Mouse (Mus musculus): ENCODE results near the gene Gm45717. TPM values are rescaled to one million over a fixed set of nuclear protein-coding genes. Genes with fewer than 3 reads are reported as not detected.

The Gm45717 gene
- total RNA-seq (2014; fragmentation: Nextera tagmentation): not detected in 2 replicates
- not detected in 2 replicates for total RNA-seq (2017)
- polyA plus RNA-seq (2012): not detected in 2 replicates

DNA sequence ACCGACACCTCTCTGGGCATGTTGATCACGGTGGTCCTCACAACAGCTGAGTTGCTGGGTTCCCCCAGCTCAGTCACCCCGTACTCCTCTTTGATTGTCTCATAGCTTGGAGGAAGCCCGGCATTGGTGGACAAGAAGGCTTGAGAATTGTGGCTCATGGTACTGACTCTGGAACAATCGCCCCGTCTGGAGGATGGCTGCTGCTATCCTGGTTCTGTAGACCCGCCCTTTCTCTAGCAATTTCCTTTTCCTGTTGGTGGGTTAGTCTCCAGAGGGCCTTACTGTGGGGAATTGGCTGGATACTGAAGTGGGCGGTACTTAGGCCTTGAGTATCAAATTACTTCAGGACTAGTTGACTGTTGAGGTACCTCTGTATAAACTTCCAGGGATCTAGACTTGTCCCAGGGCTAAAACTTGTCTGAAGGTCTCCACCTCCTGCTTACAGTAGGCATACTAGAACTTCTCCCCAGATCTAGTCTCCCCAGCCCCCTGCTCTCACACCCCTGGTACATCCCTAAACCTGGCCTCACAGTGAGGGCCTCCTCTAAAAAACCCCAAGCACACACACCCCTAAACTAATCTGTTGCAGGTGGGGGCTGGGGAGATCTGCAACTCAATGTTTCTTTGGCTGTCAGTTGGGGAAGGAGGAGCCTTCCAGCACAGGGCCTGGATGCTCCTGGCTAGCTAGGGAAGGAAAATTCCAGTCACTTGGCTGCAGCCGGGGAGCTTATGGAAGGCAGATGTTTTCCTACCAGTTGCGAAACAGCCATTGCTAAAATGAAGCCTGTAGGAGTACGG, at the start of gene Gm45717, which contains the start of gene Ifitm2:
Gene Gm45717, minus strand, starts transcription at position 180 of the 798 bp plus-strand sequence.
Gene Ifitm2, minus strand, starts transcription at position 230 of the 798 bp plus-strand sequence.
- H3K4me3 ChIP-seq (ENCODE audit: low read depth, low read length): peak within 1 kb of the TSS; percentile 70
- DNase-seq (ENCODE audit: low spot score): peak; percentile 52
- peak; percentile 83 for ATAC-seq (ENCODE audit: extremely low read depth, insufficient number of reproducible peaks, low FRiP score, poor library complexity, severe bottlenecking)
- peaks cover 7% of the 10 kb centered on the region for H3K27me3 ChIP-seq (ENCODE audit: insufficient read depth, low read length)
- no peaks in the 10 kb centered on the region for H3K9me3 ChIP-seq (replicated peaks)
- peaks cover 55% of the 10 kb centered on the region for H3K4me1 ChIP-seq (ENCODE audit: insufficient read depth, low read depth, low read length)
- H3K36me3 ChIP-seq (replicated peaks): peaks cover 18% of the 10 kb centered on the region
- TF ChIP-seq GATA2 (IDR thresholded peaks at IDR 0.05; ENCODE audit: borderline replicate concordance, low read depth, low read length) (no peak), GATA1 (IDR thresholded peaks at IDR 0.05; ENCODE audit: borderline replicate concordance, low read length) (no peak), POLR2AphosphoS5 (IDR thresholded peaks at IDR 0.05; ENCODE audit: insufficient replicate concordance, low read depth, low read length) (no peak), TAL1 (conservative IDR thresholded peaks at IDR 0.05; ENCODE audit: low read depth, low read length) (no peak), CTCF (IDR thresholded peaks at IDR 0.05; ENCODE audit: low read depth, low read length) (no peak)

DNA sequence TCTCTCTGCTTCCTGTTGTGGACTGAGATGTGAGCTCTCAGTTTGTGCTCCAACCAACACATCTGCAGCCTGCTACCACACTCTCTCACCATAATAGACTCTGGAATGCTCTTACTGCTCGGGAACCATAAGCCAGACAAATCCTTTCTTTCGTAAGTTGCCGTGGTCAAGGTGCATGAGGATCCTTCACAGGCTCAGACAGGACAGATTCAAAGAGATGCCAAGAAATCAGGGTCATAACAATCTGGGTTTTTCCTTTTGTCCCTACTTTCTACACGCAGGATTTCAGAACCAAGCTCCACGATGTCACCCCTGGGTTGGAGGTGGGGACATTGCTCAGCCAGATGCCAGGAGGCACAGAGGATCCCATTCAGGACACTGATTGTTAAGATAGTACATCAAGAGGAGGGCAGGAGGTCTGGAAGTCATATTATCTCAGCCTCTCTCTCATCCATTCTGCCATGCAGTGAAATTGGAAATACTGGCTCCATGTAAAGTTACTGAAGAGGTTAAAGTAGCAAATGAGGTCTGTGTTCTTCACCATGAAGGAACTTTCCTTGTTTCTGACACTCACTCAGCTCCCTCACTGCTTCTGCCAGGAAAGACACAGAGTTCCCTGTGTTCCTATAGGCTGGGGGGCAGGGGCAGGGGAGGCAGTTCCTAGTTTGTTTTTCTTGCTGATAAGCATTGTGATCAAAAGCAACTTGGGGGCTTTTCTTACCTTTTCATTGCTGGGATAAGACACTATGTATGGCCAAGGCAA, 47.7 kb upstream of the Gm45717 start:
- Histone ChIP-seq H3K36me3 (replicated peaks) (no peaks in the 10 kb centered on the region), H3K27me3 (ENCODE audit: insufficient read depth, low read length) (peaks cover 14% of the 10 kb centered on the region), H3K9me3 (replicated peaks) (no peaks in the 10 kb centered on the region), H3K4me1 (ENCODE audit: insufficient read depth, low read depth, low read length) (no peaks in the 10 kb centered on the region), H3K4me3 (ENCODE audit: low read depth, low read length) (no peak overlapping the region)
- no peak for TF ChIP-seq TAL1 (conservative IDR thresholded peaks at IDR 0.05; ENCODE audit: low read depth, low read length)
- no peak for TF ChIP-seq POLR2AphosphoS5 (IDR thresholded peaks at IDR 0.05; ENCODE audit: insufficient replicate concordance, low read depth, low read length)
- TF ChIP-seq GATA1 (IDR thresholded peaks at IDR 0.05; ENCODE audit: borderline replicate concordance, low read length): no peak
- TF ChIP-seq CTCF (IDR thresholded peaks at IDR 0.05; ENCODE audit: low read depth, low read length): no peak
- no peak for TF ChIP-seq GATA2 (IDR thresholded peaks at IDR 0.05; ENCODE audit: borderline replicate concordance, low read depth, low read length)
- DNase-seq (ENCODE audit: low spot score) (no peak), ATAC-seq (ENCODE audit: extremely low read depth, insufficient number of reproducible peaks, low FRiP score, poor library complexity, severe bottlenecking) (no peak)

DNA sequence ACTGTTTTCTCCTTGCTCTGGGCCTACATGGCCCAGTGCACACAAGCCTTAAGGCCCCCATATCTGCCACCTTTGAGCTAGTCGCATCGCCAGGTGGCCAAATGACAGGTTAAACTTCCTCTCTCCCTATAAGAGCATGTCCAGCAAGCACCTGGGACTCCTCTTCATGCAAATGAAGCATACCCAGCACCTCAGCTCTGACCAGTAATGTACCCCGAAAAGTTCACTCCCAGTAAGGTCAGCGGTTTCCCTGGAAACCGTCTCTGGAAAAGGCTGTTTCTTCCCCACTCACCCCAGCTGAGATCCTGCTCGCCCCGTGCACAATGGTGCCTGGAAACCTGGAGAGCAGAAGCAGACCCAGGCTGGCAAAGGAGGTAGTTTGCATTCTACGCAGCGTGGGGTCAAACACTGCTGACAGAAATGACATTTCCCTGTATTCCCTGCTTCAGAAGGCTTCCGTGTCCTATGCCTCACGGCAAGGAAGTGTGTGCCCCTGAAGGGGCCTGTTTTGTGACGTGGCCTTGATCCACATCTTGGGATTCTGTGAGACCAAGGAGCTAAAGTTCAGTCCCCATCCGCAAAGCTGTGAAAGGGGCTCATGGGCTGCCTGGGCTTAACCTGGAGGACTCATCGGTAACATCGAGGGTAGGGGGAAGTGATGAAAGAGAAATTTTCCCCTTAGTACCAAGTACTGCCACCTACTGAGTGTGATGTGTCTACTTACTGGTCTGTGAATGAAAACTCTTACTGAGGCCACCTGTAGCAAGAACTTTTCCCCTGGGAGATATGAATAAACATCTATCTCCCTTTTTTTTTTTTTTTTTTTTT, 45.4 kb upstream of the Gm45717 start:
- no peak for TF ChIP-seq GATA2 (IDR thresholded peaks at IDR 0.05; ENCODE audit: borderline replicate concordance, low read depth, low read length)
- no peak for TF ChIP-seq CTCF (IDR thresholded peaks at IDR 0.05; ENCODE audit: low read depth, low read length)
- TF ChIP-seq GATA1 (IDR thresholded peaks at IDR 0.05; ENCODE audit: borderline replicate concordance, low read length): no peak
- TF ChIP-seq TAL1 (conservative IDR thresholded peaks at IDR 0.05; ENCODE audit: low read depth, low read length): no peak
- TF ChIP-seq POLR2AphosphoS5 (IDR thresholded peaks at IDR 0.05; ENCODE audit: insufficient replicate concordance, low read depth, low read length): no peak

DNA sequence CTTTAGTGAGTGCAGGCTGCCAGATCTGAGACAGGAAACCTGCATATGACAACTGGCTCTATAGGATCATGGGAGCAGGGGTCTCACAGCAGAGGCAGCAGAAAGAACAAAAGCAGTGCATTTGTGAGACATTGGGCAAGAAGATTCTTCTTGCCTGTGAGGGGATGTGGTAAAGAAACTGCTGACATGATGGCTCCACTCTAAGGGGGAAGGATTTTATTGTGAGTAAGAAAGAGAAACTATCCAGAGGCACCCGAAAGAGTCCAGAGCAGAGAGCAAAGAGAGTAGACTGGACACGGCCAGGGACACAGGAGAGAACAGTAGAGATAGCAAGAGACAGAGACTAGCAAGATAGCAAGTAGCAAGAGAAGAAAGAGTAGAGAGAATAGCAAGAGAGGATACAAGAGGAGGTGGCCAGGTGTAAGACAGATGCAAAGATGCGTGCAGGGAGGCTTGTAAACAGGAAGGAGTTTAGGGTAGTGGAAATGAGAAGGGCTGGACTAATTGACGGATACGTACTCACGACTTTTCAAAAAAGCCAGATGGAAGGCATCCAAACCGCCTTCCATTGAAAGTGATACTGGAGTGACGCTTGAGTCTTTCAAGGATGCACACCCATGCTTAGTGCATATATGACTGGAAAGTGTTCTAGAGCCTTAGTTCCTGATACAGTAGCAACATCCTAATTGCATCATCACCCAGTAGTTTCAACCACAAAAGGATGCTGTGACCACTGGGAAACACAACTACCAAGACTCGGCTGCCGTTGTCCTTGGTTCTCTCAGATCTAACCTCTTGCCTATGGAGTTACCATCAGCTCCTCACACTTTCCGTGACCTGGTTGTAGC, 43.3 kb upstream of the Gm45717 start:
- no peak for ATAC-seq (ENCODE audit: extremely low read depth, insufficient number of reproducible peaks, low FRiP score, poor library complexity, severe bottlenecking)
- no peak for DNase-seq (ENCODE audit: low spot score)
- no peaks in the 10 kb centered on the region for H3K36me3 ChIP-seq (replicated peaks)
- no peaks in the 10 kb centered on the region for H3K4me1 ChIP-seq (ENCODE audit: insufficient read depth, low read depth, low read length)
- peaks cover 8% of the 10 kb centered on the region for H3K27me3 ChIP-seq (ENCODE audit: insufficient read depth, low read length)
- no peaks in the 10 kb centered on the region for H3K9me3 ChIP-seq (replicated peaks)
- TF ChIP-seq GATA2 (IDR thresholded peaks at IDR 0.05; ENCODE audit: borderline replicate concordance, low read depth, low read length): no peak
- TF ChIP-seq GATA1 (IDR thresholded peaks at IDR 0.05; ENCODE audit: borderline replicate concordance, low read length): no peak
- TF ChIP-seq TAL1 (conservative IDR thresholded peaks at IDR 0.05; ENCODE audit: low read depth, low read length): no peak
- no peak for TF ChIP-seq POLR2AphosphoS5 (IDR thresholded peaks at IDR 0.05; ENCODE audit: insufficient replicate concordance, low read depth, low read length)
- no peak for TF ChIP-seq CTCF (IDR thresholded peaks at IDR 0.05; ENCODE audit: low read depth, low read length)
- H3K4me3 ChIP-seq (ENCODE audit: low read depth, low read length): no peak overlapping the region

More for the DNA sequence above, 45.4 kb upstream of the Gm45717 start:
- ATAC-seq (ENCODE audit: extremely low read depth, insufficient number of reproducible peaks, low FRiP score, poor library complexity, severe bottlenecking) (no peak), DNase-seq (ENCODE audit: low spot score) (no peak)
- Histone ChIP-seq H3K4me1 (ENCODE audit: insufficient read depth, low read depth, low read length) (no peaks in the 10 kb centered on the region), H3K27me3 (ENCODE audit: insufficient read depth, low read length) (peaks cover 8% of the 10 kb centered on the region), H3K4me3 (ENCODE audit: low read depth, low read length) (no peak overlapping the region), H3K36me3 (replicated peaks) (no peaks in the 10 kb centered on the region), H3K9me3 (replicated peaks) (no peaks in the 10 kb centered on the region)

DNA sequence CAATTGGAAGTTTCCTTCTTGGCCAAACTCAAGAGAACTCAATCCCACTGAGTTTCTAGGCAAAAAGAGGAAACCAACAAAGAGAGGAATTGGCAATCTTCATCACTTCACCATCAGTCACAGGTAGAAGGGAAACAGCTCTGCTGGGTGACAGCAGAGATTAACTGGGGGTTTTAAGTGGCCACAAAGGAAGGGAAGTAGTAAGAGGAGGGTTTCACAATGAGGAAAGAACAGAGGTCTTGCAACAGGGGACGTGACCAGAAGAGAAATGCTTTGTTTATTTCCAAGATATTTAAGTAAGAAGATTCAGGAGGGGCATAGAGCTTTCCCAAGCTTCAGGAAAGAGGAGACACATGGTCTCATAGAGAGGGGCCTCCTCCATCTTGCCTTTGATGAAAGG, 42.1 kb upstream of the Gm45717 start:
- no peaks in the 10 kb centered on the region for H3K9me3 ChIP-seq (replicated peaks)
- TF ChIP-seq GATA1 (IDR thresholded peaks at IDR 0.05; ENCODE audit: borderline replicate concordance, low read length): no peak
- TF ChIP-seq TAL1 (conservative IDR thresholded peaks at IDR 0.05; ENCODE audit: low read depth, low read length): no peak
- no peak for TF ChIP-seq CTCF (IDR thresholded peaks at IDR 0.05; ENCODE audit: low read depth, low read length)
- TF ChIP-seq POLR2AphosphoS5 (IDR thresholded peaks at IDR 0.05; ENCODE audit: insufficient replicate concordance, low read depth, low read length): no peak
- TF ChIP-seq GATA2 (IDR thresholded peaks at IDR 0.05; ENCODE audit: borderline replicate concordance, low read depth, low read length): no peak
- ATAC-seq (ENCODE audit: extremely low read depth, insufficient number of reproducible peaks, low FRiP score, poor library complexity, severe bottlenecking): no peak
- no peak overlapping the region for H3K4me3 ChIP-seq (ENCODE audit: low read depth, low read length)
- H3K36me3 ChIP-seq (replicated peaks): no peaks in the 10 kb centered on the region
- H3K27me3 ChIP-seq (ENCODE audit: insufficient read depth, low read length): peaks cover 8% of the 10 kb centered on the region
- DNase-seq (ENCODE audit: low spot score): no peak
- H3K4me1 ChIP-seq (ENCODE audit: insufficient read depth, low read depth, low read length): no peaks in the 10 kb centered on the region
